Comparison of ENCODE assay signal across 1 mouse cellular context in the genomic region with DNA sequence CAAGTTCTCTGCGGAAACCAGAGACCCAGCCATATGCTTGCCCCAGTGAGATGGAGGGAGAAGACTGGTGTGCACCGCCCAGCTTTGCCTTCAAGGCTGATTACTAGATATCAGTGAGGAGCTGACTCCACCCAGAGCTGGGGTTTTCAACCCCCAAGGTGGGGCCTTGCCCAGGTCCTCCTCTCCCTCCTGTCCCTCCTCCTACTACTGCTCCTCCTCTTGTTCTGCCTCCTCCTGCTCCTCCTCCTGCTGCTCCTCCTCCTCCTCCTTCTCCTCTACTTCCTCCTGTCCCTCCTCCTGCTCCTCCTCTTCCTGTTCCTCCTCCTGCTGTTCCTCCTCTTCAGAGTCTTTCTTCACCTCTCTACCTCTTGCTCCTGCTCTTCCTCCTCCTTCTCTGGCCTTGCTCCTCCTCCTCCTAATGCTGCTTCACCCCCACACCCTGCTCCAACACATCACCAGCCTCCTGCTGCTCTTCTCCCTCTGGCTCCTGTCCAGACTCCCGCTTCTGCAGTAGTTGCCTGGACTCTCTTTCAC.
TF ChIP-seq lines count a peak whose summit lies in the region.

No protein-coding gene starts in this region.

TF ChIP-seq in CH12.LX, 34 proteins besides CTCF, POLR2A, EP300 and RAD21 (continued from another document):
- TF ChIP-seq ELF1 (IDR thresholded peaks at IDR 0.05; ENCODE audit: low read depth, low read length) (no peak), JUND (conservative IDR thresholded peaks at IDR 0.05; ENCODE audit: low read depth, low read length) (no peak), ZMIZ1 (IDR thresholded peaks at IDR 0.05; ENCODE audit: low read depth, low read length) (no peak), UBTF (IDR thresholded peaks at IDR 0.05; ENCODE audit: low read depth, low read length) (no peak), ZKSCAN1 (IDR thresholded peaks at IDR 0.05; ENCODE audit: borderline replicate concordance, low read depth, low read length) (no peak)
